Mouse (Mus musculus): Measurements from ENCODE around the gene Krtap5-3. TPM values are rescaled to one million over a fixed set of nuclear protein-coding genes. Genes with fewer than 3 reads are reported as not detected.

The Krtap5-3 gene
- polyA plus RNA-seq, 1 experiment: not detected

Other genes with a start within 250 kb of the Krtap5-3 start
- 91.8 and 102 TPM in 2 replicates for gene Mob2, start 140.3 kb upstream of the Krtap5-3 start, polyA plus RNA-seq (2012; rRNA removed)
- gene Dusp8, start 105.5 kb upstream of the Krtap5-3 start, polyA plus RNA-seq (2012; rRNA removed): 4.1 and 5.0 TPM in 2 replicates
- not detected in 2 replicates for gene Gm45618, start 80.6 kb upstream of the Krtap5-3 start, polyA plus RNA-seq (2012; rRNA removed)
- not detected in 2 replicates for gene Gm39115, start 65.3 kb upstream of the Krtap5-3 start, polyA plus RNA-seq (2012; rRNA removed)
- gene Gm45337, start 56.8 kb upstream of the Krtap5-3 start, polyA plus RNA-seq (2012; rRNA removed): not detected in 2 replicates
- gene Gm29735, start 44.3 kb upstream of the Krtap5-3 start, polyA plus RNA-seq (2012; rRNA removed): not detected in 2 replicates
- gene Gm4553, start 35.6 kb upstream of the Krtap5-3 start, polyA plus RNA-seq (2012; rRNA removed): not detected in 2 replicates
- not detected in 2 replicates for gene Krtap5-2, start 25.4 kb upstream of the Krtap5-3 start, polyA plus RNA-seq (2012; rRNA removed)
- not detected in 2 replicates for gene Gm10153, start 11.0 kb upstream of the Krtap5-3 start, polyA plus RNA-seq (2012; rRNA removed)
- not detected in 2 replicates for gene Gm7579, start 10.5 kb downstream of the Krtap5-3 start, polyA plus RNA-seq (2012; rRNA removed)
- not detected in 2 replicates for gene Krtap5-5, start 28.6 kb downstream of the Krtap5-3 start, polyA plus RNA-seq (2012; rRNA removed)
- not detected in 2 replicates for gene Gm40460, start 39.7 kb downstream of the Krtap5-3 start, polyA plus RNA-seq (2012; rRNA removed)
- gene Gm2431, start 57.0 kb downstream of the Krtap5-3 start, polyA plus RNA-seq (2012; rRNA removed): not detected in 2 replicates
- not detected in 2 replicates for gene Gm4559, start 73.0 kb downstream of the Krtap5-3 start, polyA plus RNA-seq (2012; rRNA removed)
- gene Krtap5-1, start 95.8 kb downstream of the Krtap5-3 start, polyA plus RNA-seq (2012; rRNA removed): not detected in 2 replicates
- not detected in 2 replicates for gene Krtap5-4, start 102.2 kb downstream of the Krtap5-3 start, polyA plus RNA-seq (2012; rRNA removed)
- 35.2 and 36.2 TPM in 2 replicates for gene Ifitm10, start 172.4 kb downstream of the Krtap5-3 start, polyA plus RNA-seq (2012; rRNA removed)
- 2.0 and 2.2 TPM in 2 replicates for gene Gm49369, start 181.3 kb downstream of the Krtap5-3 start, polyA plus RNA-seq (2012; rRNA removed)
- 836 and 938 TPM in 2 replicates for gene Ctsd, start 186.7 kb downstream of the Krtap5-3 start, polyA plus RNA-seq (2012; rRNA removed)
- gene Syt8, start 233.5 kb downstream of the Krtap5-3 start, polyA plus RNA-seq (2012; rRNA removed): 316 and 420 TPM in 2 replicates
- gene Tnni2, start 240.4 kb downstream of the Krtap5-3 start, polyA plus RNA-seq (2012; rRNA removed): 39.4 and 48.2 TPM in 2 replicates